Mouse (Mus musculus) regulatory T cell (primary cell): ENCODE measurements around the gene Epn1.

Source experiments
- in situ Hi-C: fragments of 300-600 bp; cut with MboI, MseI; formaldehyde crosslinking; loops from one replicate; pipeline ENCODE4 v1.15.1; 2025; ENCODE audit warnings: high pct_unique_total_duplicates

Epn1 gene

DNA sequence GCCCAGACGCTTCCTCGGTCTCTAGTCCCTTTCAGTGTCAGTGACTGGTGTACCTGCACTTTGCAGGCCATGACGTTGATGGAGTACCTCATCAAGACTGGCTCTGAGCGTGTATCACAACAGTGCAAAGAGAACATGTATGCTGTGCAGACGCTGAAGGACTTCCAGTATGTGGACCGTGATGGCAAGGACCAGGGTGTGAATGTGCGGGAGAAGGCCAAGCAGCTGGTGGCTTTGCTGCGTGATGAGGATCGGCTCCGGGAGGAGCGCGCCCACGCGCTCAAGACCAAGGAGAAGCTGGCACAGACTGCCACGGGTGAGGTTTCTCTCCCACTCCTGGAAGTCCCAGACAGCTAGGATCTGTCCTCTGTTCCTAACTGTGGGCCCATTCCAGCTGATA is 9.8 kb downstream of the Epn1 start:
- in situ Hi-C loops = loop anchor here (10.0 kb wide), 1 partner anchor 1095 kb away; no protein-coding TSS in a partner anchor

DNA sequence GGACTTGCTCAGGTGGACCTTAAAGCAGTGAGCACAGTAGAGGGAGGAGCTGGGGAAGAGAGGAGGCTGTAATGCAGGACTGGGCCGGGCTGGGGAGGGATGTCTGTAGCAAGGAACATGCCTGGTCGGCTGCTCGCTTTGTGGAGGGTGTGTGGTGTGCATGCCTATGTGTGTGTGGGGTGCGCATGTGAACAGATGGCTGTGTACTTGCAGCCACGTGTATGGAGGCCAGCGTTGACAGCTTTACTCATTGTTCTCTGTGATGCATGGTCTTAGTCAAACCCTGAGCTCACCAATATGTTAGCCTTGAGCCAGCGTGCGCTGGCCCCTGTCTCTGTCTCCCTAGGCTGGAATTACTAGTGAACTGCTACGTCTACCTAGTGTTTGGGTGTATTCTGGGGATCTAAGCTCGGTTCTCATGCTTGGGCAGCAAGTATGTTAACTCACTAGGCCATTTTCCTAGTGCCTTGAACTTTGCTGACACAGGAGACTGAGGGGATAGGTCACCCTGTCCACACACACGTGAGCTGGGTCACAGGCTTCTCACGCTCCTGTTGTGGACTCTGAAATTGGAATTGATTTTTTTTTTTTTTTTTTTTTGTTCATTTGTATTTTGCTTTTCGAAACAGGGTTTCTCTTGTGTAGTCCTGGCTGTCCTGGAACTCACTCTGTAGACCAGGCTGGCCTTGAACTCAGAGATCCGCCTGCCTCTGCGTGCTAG is 11.1 kb downstream of the Epn1 start:
- in situ Hi-C loops = no loop called here

DNA sequence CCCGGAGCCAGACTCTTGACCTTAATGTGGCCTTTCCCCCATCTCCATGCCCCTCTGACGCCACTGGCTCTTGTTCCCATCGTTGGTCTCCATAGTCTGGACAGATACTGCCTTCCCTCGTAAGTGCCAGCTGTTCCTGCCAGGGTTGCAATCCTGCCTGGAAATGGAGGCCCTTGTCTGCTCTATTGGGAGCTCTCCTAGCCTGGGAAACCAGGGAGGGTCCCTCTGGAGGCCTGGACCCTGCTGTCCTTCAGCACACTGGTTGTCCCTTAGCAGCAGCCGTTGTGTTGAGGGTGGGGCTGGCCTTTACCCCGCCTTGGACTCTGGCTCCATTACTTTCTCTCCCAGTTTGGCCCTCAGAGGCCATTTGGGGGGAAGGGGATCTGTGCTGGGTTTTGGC is 12.3 kb downstream of the Epn1 start:
- in situ Hi-C loops = no loop called here

DNA sequence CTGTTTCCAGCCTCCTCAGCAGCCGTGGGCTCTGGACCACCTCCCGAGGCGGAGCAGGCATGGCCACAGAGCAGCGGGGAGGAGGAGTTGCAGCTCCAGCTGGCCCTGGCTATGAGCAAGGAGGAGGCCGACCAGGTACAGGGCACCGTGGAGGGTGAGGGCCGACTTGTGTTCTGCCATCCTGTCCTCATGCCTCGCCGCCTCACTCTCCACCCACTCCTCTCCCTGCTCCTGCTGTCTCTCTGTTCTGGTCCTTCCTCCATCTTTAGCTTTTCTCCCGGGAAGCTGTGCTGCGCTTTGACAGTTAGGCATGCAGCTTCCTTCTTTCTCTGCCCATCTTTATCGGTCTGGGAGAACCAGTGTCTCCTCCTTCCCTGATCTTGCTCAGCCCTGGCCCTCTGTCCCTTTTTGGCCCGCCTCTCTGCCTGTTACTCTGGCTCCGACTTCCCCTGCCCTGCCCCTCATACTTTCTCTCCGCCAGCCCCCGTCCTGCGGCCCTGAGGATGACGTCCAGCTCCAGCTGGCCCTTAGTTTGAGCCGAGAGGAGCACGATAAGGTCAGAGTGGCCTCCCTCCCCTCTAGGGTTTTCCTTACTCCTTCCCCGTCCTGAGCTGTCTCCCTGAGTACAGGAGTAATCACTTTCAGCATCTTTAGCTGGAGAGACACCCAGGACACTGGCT is 12.9 kb downstream of the Epn1 start:
- in situ Hi-C loops = no loop called here

DNA sequence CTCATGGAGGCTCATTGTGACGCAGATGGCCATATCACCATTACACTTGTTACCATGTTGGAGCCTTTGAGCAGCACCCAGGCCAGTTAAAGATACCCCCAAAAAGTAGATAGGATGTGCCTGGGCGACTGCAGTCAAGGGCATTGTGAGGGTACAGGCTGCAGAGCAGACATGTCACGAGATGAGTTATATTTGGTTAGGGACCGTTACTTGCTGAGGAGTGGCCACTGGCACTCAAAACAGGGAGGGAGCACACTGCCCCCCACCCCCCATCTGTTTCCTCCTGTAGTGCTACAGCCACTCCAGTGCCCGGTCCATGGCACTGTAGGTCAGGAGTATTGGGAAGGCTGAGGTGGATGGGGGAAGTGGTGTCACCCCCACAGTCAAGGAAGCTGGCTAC is 18.7 kb downstream of the Epn1 start:
- in situ Hi-C loops = no loop called here

DNA sequence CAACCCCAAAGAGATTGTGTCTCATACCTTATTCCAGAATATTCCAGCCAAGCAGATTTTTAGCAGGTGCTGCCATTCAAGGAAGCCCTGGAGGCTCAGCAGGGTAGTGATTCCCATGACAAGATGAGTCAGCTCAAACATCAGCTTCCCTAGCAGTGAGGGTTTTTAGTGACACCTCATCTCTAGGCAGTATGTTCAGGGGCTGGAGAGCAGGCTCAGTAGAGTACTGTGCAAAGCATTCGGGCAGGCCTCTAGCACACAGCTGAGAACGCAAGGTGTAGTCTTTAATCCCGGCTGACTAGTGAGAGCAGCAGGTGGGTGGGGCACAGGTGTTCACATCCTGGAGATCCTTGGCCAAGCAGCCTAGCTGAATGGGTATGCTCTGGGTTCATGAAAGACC is 19.8 kb downstream of the Epn1 start:
- in situ Hi-C loops = no loop called here

DNA sequence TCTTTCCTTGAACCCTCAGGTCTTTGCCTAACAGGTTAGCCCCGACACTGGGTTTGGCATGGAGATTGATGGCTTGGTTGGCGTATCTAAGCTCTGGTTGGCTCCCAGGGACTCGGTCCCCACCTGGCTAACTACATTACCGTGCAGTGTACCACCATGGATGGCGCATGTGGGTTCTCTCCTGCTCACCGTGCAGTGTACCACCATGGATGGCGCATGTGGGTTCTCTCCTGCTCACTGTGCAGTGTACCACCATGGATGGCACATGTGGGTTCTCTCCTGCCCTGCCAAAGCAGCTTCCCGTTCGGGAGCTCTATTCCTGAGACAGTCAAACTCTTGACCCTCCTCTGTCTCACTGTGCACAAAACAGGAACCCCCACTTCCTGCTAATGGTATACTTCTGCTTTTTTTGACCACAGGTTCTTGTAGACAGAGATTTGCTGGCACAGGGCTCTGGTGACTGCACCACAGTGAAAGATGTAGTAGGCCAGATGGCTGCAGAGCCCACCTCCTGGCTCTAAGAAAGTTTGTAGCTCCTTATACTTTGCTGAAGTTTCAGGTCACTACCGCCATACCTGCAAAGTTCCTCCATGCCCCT is 21.1 kb downstream of the Epn1 start:
- in situ Hi-C loops = no loop called here

DNA sequence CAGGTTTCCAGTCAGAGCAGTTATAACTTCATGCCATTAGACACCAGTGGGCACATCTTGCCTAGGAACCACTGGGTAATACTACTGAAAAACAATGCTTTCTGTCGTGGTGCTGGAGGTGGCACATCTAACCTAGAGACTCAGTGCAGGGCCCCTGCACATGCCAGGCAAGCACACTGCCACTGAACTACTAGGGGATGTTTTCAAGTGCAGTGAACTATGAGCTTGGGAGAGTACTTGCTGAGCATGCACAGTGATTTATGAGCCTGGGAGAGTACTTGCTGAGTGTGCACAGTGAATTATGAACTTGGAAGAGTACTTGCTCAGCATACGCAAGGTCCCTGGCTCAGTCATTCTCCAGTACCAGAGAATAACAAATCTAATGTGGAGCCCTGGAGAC is 22.5 kb downstream of the Epn1 start:
- in situ Hi-C loops = no loop called here

DNA sequence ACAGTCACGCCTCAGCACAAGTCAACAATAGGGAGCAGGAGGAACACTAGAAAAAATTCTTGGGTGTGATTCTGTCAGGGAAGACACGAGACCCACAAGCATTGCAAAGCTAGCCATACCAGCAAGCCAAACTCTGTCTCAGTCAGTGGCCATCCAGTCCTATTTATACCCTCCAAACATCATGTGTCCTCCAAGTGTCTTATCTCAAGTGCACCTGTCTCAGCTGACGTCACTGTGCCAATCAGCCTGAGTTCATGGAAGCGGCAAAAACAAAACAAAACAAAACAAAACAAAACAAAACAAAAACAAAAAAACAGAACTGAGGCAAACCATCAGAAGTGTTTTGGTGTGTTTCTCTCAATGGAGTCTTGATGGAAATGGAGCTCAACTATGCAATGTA is 28.2 kb downstream of the Epn1 start:
- in situ Hi-C loops = no loop called here

DNA sequence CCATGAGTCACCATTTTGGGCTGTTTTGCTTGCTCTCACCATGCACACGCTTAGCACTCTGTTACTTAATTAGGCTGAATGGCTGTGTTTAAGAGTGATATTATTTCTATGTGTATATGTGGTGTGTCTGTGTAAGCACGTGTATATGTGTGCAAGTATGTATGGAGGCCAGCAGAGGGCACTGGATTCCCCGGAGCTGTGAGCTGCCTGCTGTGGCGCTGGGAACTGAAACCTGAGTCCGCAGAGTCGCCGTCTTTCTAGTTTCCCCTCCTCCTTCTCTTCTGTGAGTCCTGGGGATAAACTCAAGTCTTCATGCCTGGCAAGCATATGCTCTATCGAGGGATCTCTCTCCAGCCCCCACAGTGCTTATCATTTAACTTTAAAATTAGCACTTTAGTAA is 29.3 kb downstream of the Epn1 start:
- in situ Hi-C loops = no loop called here

DNA sequence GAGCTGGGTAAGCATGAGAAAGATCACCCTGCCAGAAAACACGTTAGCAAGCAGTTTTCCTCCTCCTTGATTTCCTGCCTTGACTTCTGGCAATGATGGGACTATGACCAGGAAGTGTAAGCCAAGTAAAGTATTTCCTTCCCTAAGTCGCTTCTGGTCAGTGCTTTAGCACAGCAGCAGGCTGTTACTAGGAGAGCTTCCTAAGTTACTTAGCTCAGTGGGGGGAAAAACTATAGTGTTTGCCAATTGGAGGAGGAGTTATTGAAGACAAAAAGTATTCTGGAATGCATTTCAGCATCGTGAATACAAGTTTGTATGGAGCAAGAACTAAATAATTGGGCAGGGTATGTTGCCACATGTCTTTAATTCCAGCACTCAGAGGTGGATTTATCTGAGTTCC is 32.7 kb downstream of the Epn1 start:
- in situ Hi-C loops = no loop called here

DNA sequence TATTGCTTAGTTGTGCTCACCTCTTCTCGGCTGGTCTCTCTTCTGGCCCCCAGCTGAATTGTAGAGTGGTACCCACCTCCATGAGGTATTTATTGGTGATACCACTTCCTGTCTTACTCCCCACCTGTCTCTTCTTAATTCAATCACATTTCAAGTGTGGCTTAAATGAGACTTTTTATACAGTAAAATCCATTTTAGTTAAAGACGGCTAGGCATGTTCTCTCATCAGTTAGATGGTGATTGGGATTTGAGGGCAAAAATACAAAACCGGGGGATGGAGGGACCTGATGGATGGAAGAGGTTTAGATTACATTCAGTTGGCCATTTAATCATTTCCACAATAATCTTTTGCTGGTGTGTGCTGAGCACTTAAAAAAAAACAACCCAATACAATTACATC is 36.8 kb downstream of the Epn1 start, which contains the start of gene Rfpl4:
Gene Rfpl4, minus strand, starts transcription at position 101 of the 400 bp plus-strand sequence.
- in situ Hi-C loops = no loop called here

DNA sequence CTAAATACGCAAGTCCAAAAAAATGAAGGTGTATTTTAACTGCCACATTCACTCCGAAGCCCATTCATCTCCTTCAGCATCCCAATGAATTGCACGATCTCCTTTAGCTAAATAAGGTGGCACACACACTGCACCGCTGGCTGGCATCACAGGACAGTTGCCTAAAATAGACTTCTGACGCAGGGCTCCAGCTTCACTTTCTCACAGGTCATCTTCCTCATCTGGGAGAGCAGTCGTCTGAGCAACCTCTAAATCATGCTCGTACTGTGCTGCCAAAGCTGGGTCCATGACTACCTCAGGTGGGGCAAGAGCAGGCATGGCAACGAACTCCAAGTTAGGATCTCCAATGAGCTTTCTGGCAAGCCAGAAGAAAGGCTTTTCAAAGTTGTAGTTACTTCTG is 45.0 kb downstream of the Epn1 start:
- in situ Hi-C loops = no loop called here

DNA sequence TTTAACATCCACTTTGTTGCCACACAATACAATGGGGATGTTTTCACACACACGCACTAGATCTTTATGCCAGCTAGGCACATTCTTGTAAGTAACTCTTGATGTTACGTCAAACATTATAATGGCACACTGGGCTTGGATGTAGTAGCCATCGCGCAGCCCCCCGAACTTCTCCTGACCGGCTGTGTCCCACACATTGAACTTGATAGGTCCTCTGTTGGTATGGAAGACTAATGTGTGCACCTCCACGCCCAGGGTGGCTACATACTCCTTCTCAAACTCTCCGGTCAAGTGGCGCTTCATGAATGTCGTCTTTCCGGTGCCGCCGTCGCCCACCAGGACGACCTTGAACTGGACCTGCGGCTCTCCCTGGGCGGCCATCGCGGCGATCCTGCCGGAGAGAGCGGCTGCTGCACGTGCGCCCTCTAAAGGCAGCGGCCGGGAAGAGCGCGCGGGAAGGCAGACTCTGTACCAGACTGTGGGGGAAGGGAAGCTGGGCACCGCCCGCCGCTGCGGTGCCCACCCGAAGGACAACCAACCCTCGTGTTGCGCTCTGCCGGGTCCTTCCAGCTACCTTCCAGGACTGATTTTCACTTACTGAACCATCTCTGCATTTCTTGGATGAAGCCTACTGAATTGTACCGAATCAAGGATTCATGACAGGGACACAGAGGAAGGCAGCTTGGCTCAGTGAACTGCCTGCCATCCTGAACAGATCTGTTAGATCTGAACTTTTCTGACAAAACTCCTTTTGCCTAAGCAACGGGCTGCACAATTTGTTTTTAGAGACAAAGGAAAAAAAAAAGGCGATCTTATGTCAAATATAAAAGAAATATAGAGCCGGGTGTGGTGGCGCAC is 45.7 kb downstream of the Epn1 start, which contains the start of gene Rasl2-9:
Gene Rasl2-9, minus strand, starts transcription at position 402 of the 858 bp plus-strand sequence.
- in situ Hi-C loops = no loop called here
